Mouse (Mus musculus): ENCODE results near the gene Aff1.

DNA sequence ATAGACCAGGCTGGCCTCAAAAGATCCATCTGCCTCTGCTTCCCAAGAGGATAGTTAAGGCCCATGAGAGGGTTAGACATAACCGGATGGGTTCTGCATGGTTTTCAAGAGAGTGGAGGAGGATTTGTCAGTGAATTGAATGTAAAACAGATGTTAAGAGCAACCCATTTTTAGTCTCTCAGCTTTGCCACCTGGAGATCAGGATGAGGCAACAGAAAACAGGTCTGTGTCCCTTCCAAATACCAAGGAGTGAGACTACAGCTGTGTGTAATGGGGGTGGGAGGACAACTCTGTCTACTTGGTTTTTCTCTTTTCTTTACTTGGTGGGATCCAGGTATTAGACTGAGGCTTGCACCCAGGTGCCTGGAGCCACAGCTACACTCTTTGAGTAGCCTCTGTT lies 37.1 kb downstream of the Aff1 start:
- TF ChIP-seq EP300 (IDR thresholded peaks at IDR 0.05; ENCODE audit: low read depth) = no peak
- no peak for TF ChIP-seq CTCF (IDR thresholded peaks at IDR 0.05; ENCODE audit: low read depth)

Measured in liver, embryonic 14.5 days (tissue).